Mouse (Mus musculus): ENCODE measurements around the gene Ctsw.

Ctsw gene

DNA sequence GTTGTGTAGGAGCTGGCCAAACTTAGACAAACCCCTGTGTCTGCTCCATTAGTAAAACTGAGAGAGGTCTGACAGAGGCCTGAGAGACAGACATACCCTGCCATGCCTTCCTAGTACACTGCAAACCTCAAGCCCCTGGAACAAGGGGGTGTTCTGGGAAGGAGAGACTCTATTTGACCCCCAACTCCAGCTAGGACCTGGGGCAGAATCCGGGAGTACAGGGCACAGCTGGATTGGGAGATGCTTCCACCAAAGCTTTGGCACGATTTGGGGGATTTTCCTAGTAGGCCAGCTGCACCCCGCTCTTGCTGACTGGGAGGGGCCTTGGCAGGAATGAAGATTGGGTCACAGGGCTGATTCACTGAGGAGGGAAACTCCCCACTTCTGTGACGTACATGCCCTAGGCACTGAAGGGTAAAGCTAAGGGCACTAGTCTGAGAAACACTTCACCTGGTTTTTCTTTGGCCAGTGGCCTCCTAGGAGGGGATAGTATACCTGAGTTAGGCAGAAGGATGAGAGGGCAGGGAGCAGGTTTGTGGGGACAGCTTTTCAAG lies 36.3 kb downstream of the Ctsw start:
- no peak for DNase-seq (ENCODE audit: low read depth, low spot score)

GRCm38 (mm10) chr19:5430408-5430807 lies 37.9 kb downstream of the Ctsw start:
- no peak for DNase-seq (ENCODE audit: low read depth, low spot score)

DNA sequence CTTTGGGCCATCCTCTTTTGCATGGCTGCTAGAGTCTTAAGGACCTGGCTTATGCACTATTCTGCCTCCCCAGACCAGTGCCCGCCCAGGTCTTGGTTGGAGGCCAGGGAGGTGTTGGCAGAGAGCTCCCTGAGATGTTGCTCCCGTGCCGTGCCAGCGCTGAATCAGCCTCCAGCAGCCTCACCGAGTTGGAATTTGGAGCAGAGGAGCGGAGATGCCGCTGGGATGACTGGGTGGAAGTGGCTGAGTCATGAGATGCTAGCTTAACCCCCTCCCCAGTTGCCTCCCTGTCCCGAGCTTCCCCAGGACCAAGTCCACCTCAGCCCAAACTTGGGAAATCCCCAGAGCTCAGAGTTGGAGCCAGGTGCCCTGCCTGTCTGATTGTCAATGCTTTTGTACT lies 38.5 kb downstream of the Ctsw start:
- no peak for DNase-seq (ENCODE audit: low read depth, low spot score)

DNA sequence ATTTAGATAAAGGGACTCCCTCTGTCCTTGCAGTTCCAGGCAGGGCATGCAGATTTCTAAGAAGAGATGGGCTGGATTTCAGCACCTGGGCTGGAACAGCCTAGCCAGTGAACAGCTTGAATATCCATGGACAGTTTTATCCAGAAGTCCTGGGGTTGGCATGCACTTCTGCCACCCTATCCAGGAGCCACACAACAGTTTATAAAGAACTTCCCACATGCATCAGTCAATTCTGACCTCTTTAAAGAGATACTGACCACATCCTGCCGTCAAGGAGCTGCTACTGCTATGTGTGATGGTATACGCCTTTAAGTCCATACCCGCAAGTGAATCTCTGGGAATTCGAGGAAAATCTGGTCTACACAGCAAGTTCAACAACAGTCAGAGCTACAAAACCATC lies 39.1 kb downstream of the Ctsw start:
- DNase-seq (ENCODE audit: low read depth, low spot score), result no peak

DNA sequence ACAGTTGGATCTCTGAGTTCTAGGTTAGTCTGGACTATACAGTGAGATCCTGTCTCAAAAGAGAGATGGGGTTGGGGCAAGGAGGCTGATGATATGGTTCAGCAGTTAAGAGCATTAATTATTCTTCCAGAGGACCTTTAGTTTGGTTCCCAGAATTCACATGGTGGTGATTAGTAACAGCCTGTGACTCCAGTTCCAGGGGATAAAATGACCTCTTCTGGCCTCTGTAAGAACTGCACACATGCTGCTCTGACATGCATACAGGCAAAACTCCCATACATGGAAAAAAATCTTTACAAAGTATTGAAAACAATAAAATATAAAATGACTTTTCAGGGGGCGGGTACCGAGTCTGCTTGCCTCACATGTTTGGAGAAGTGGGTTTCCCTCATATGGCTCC lies 40.2 kb downstream of the Ctsw start:
- DNase-seq (ENCODE audit: low read depth, low spot score), result no peak

- no peak for DNase-seq (ENCODE audit: low read depth, low spot score)
These were observed 41.5 kb downstream of the Ctsw start for GRCm38 (mm10) chr19:5426640-5427290.

GRCm38 (mm10) chr19:5425906-5426565 lies 42.3 kb downstream of the Ctsw start:
- DNase-seq (ENCODE audit: low read depth, low spot score), result no peak

- peak; percentile 99 for DNase-seq (ENCODE audit: low read depth, low spot score)
These were observed 43.2 kb downstream of the Ctsw start, which contains the start of the genes Drap1 and AI837181 for GRCm38 (mm10) chr19:5424782-5425741. TSS of gene Drap1 (minus strand) at chr19:5424979. TSS of gene AI837181 (plus strand) at chr19:5425144.

DNA sequence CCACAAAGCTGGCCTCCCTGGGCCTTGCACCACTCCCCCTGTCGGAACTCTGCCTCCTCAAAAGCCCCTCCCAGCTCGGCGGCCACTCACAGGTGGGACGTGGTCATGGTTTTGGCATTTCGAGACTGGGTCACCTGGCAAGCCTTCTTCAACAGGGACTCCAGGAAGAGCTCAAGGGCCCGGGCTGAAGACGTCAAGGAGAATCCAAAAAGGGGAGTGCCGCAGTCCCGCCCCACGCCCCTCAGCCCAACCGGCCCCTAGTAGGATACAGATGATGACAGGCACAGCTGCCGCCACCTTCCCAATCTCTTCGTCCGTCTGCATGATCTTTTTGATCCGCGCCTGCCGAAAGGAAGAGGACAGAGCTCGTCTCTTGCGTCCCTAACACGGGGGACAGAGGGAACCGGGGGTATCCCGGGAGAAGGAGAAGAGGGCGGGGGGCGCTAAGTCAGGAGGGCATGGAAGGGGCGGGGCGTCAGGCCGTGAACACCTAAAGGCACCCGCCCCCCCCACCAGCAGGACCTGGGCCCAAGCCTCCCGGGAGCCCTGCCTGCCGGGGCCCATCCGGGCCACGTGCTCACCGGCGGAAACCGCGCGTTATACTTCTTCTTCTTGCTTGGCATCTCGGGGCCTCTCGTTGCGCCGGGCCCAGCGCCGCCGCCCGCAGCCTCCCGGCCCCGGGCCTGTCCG lies 44.1 kb downstream of the Ctsw start:
- peak; percentile 63 for DNase-seq (ENCODE audit: low read depth, low spot score)

- no peak for DNase-seq (ENCODE audit: low read depth, low spot score)
These were observed 44.7 kb downstream of the Ctsw start for GRCm38 (mm10) chr19:5423561-5423960.

GRCm38 (mm10) chr19:5422895-5423443 lies 45.3 kb downstream of the Ctsw start:
- DNase-seq (ENCODE audit: low read depth, low spot score), result no peak

GRCm38 (mm10) chr19:5422267-5422666 lies 46.0 kb downstream of the Ctsw start:
- DNase-seq (ENCODE audit: low read depth, low spot score), result no peak

DNA sequence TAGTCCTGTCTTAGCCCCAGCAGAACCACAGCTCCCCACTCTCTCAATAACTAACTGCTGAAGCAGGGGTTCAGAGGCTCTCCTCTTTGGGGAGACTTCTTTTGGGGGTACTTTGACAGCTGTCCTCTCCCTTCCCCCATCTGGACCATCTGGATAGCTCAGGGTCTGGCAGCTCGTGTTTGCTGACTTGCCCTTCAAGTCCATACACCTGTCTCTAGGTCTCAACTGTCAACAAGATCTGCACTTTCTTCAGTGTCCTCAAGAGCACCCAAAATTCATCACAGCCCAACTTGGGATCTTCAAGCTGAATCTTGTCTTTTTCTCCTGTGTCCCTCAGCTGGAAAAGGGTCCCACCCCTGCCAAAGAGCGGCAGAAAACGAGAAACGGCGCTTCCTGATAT lies 46.5 kb downstream of the Ctsw start:
- no peak for DNase-seq (ENCODE audit: low read depth, low spot score)

DNA sequence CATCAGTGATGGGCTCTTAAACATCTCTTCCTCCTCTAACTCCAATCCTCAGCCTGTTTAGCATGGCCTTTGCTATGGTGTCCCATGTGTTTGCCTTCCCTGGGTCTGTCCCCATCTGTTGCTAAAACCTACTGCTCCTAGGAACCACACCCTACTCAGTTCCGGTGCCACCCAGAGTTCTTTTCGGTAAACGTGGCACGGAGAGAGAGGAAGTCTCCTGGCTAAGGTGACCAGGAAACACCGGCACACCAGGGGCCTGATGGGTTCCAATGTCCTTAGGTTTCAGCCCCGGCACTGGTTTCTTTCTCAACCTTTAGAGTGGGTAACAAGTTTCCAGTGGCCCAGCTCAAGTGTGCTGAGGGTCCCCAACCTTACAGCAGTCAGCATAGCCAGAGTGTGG lies 47.7 kb downstream of the Ctsw start:
- no peak for DNase-seq (ENCODE audit: low read depth, low spot score)

- DNase-seq (ENCODE audit: low read depth, low spot score), result no peak
These were observed 48.7 kb downstream of the Ctsw start for GRCm38 (mm10) chr19:5419630-5420029.

DNA sequence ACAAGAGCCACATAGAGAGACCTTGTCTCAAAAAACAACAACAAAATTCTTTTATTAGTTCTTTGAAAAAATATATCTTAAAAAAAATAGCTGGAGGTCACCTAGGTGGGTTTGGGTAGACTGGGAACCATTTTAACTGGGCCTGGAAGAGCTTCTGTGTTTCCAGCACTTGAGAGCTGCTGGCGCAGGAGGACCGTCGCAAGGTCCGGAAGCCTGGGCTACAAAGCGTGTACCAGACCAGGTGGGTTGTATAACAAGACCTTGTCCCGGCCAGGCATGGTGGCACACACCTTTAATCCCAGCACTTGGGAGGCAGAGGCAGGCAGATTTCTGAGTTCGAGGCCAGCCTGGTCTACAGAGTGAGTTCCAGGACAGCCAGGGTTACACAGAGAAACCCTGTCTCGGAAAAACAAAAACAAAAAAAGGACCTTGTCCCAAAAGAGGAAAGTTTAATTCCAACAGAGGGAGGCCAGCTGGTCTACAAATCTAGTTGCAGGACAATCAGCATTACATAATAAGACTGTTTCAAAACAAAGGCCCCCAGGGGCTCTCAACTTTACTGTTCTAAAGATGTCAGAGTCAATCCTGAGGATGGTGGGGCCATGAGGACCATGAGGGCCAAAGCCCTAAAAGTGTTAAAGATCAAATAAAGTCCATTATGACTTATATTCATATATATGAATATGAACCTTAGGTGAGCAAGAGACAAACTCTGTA lies 49.4 kb downstream of the Ctsw start:
- no peak for DNase-seq (ENCODE audit: low read depth, low spot score)
